Mouse (Mus musculus) mesoderm, embryonic 11.5 days (tissue): ENCODE results near the gene Uqcrfs1.
A peak's percentile ranks its signal among the peaks of the same experiment; 100 is the strongest.

ENCODE experiments used
- DNase-seq: peaks from one replicate; pipeline ENCODE4 v3.0.0-alpha.2; 2012; ENCODE audit warnings: low read depth, low spot score

The Uqcrfs1 gene

GRCm38 (mm10) chr13:30501860-30502395 is 43.2 kb downstream of the Uqcrfs1 start:
- DNase-seq, result peak; percentile 12
